Mouse (Mus musculus) lung, embryonic 15.5 days (tissue): ENCODE data around the gene Mucl1. TPM values are rescaled to one million over a fixed set of nuclear protein-coding genes. Genes with fewer than 3 reads are reported as not detected.
"Not testable (repeated sequence)": the region's sequence is repeated elsewhere in the genome, so short reads cannot be mapped to it uniquely, and the experiment has no call there.

ENCODE experiments used
- ATAC-seq: fragments of 200-750 bp; cut with Nextera tagmentation; 2 replicates; pipeline ENCODE4 v1.8.0; 2017; ENCODE audit warnings: moderate number of reproducible peaks, borderline replicate concordance; ENCODE audit not compliant: low FRiP score, low TSS enrichment; ENCODE audit errors: extremely low read depth
- H3K27ac ChIP-seq: fragments of 300-500 bp; sonication (generic); 2 replicates; pipeline ENCODE4 v1.5.1; 2015; ENCODE audit warnings: moderate library complexity, mild to moderate bottlenecking, inconsistent platforms
- H3K27me3 ChIP-seq: fragments of 300-500 bp; sonication (generic); 2 replicates; pipeline ENCODE4 v1.6.1; 2015; ENCODE audit warnings: inconsistent platforms
- H3K36me3 ChIP-seq: fragments of 300-500 bp; sonication (generic); 2 replicates; pipeline ENCODE4 v1.6.1; 2015; ENCODE audit warnings: inconsistent platforms
- H3K4me1 ChIP-seq: fragments of 300-500 bp; sonication (generic); 2 replicates; pipeline ENCODE4 v1.6.1; 2015; ENCODE audit warnings: inconsistent platforms
- H3K4me2 ChIP-seq: fragments of 300-500 bp; sonication (generic); 2 replicates; pipeline ENCODE4 v1.6.1; 2015; ENCODE audit warnings: inconsistent platforms, mild to moderate bottlenecking, moderate library complexity
- H3K4me3 ChIP-seq: fragments of 300-500 bp; sonication (generic); 2 replicates; pipeline ENCODE4 v1.5.1; 2015; ENCODE audit warnings: mild to moderate bottlenecking, inconsistent platforms
- H3K9ac ChIP-seq: fragments of 300-500 bp; sonication (generic); 2 replicates; pipeline ENCODE4 v1.6.1; 2015; ENCODE audit warnings: inconsistent platforms
- H3K9me3 ChIP-seq: fragments of 300-500 bp; sonication (generic); 2 replicates; pipeline ENCODE4 v1.6.1; 2016; ENCODE audit warnings: inconsistent platforms
- WGBS: fragments of 180-500 bp; shearing (Covaris S2); methylation state at CpG from one replicate; pipeline ENCODE4 v1.1.7; 2015; 5-methylcytosine and 5-hydroxymethylcytosine counted together
- polyA plus RNA-seq: library from polyadenylated mRNA; unstranded; fragments of >200 nt; fragmentation: Nextera tagmentation; extraction: Ambion mirVana; gene quantifications from 2 replicates; pipeline ENCODE4 v1.2.1, GENCODE M21; 2015

Mucl1 gene
- polyA plus RNA-seq, result not detected in 2 replicates

GRCm38 (mm10) chr15:103755369-103755768 is at the start of gene Mucl1:
Mucl1 (minus strand) TSS chr15:103755469.
- H3K9ac ChIP-seq, result no peak within 1 kb of the TSS
- no peaks in the 10 kb centered on the region for H3K9me3 ChIP-seq
- H3K27me3 ChIP-seq, result no peaks in the 10 kb centered on the region
- no peaks in the 10 kb centered on the region for H3K4me1 ChIP-seq
- no peak within 1 kb of the TSS for H3K4me3 ChIP-seq
- 88% methylated on average over 2 of the region's 2 CpGs for WGBS
- H3K36me3 ChIP-seq, result no peaks in the 10 kb centered on the region
- ATAC-seq, result no peak
- no peak within 1 kb of the TSS for H3K4me2 ChIP-seq
- H3K27ac ChIP-seq, result no peak within 1 kb of the TSS

DNA sequence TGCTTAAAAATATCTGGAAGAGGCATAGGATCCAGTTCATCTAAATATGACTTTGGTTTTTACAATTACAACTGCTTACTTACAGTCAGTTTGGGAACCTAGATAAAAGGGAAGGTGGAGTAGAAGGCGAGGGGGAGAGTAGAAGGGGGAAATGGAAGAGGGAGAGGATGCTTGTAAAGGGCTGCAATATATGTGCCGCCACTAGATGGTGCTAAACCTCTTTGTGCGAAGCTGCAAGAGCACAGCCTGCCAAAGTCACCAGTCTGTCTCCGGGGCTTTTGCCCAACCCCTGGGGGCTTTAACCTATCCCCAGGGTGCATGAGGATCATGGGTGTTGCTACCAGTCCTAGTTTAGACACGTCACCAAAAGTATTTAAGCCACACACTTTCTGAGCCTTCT is 11.6 kb upstream of the Mucl1 start:
- not testable (repeated sequence) for ATAC-seq, H3K36me3 ChIP-seq, H3K4me1 ChIP-seq, H3K4me3 ChIP-seq, H3K27ac ChIP-seq, H3K4me2 ChIP-seq, H3K27me3 ChIP-seq, H3K9ac ChIP-seq, H3K9me3 ChIP-seq
- WGBS, result 5% methylated on average over 5 of the region's 5 CpGs

DNA sequence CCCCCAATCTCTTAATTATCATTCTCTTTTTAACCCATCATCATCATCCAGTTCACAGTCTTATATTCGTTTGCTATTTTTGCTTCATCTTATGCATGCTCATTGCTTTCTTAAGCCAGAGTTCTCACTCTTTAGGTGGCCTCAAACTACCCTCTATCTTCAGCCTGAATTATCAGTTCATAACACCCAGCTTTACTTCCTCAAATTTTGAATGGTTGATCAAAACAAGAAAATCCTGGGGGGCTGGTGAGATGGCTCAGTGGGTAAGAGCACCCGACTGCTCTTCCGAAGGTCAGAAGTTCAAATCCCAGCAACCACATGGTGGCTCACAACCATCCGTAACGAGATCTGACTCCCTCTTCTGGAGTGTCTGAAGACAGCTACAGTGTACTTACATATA is 38.4 kb downstream of the Mucl1 start:
- not testable (repeated sequence) for ATAC-seq, H3K36me3 ChIP-seq, H3K4me1 ChIP-seq, H3K27ac ChIP-seq, H3K9ac ChIP-seq, H3K4me3 ChIP-seq, H3K27me3 ChIP-seq, H3K4me2 ChIP-seq, H3K9me3 ChIP-seq
- WGBS, result 71% methylated on average over 5 of the region's 5 CpGs

Other genes starting within 250 kb of the Mucl1 start
- gene Ppp1r1a, start 217.5 kb downstream of the Mucl1 start, polyA plus RNA-seq, result 8.0 and 8.9 TPM in 2 replicates
- not detected in 2 replicates for gene Glycam1, start 190.4 kb downstream of the Mucl1 start, polyA plus RNA-seq
- not detected in 2 replicates for gene Mucl2, start 143.8 kb upstream of the Mucl1 start, polyA plus RNA-seq